Mouse (Mus musculus): ENCODE data around the gene Taldo1. TPM values are rescaled to one million over a fixed set of nuclear protein-coding genes. Genes with fewer than 3 reads are reported as not detected.
"Not testable (repeated sequence)": the region's sequence is repeated elsewhere in the genome, so short reads cannot be mapped to it uniquely, and the experiment has no call there.

Taldo1 gene
- polyA plus RNA-seq, 1 experiment from 2014 or later: 359 TPM

GRCm38 (mm10) chr7:141394158-141394557 is 2.2 kb downstream of the Taldo1 start:
- DNase-seq (ENCODE audit: low spot score): no peak
- no peak overlapping the region; the same call in 1 of the 2 replicates for H3K9ac ChIP-seq (ENCODE audit: low read length)
- no peak for ATAC-seq (ENCODE audit: insufficient read depth, low FRiP score, low TSS enrichment)
- 91% methylated on average over 7 of the region's 7 CpGs for WGBS
- H3K4me2 ChIP-seq (ENCODE audit: low read depth): no peak overlapping the region
- H3K27ac ChIP-seq (ENCODE audit: low read depth, low read length): no peak overlapping the region
- no peak overlapping the region for H3K4me3 ChIP-seq (ENCODE audit: low read depth, low read length)
- H3K4me1 ChIP-seq (ENCODE audit: control insufficient read depth, insufficient read depth, low read length): peaks cover 12% of the 10 kb centered on the region
- H3K36me3 ChIP-seq (ENCODE audit: control insufficient read depth, insufficient read depth, low read length): no peaks in the 10 kb centered on the region; the same call in 1 of the 2 replicates
- H3K27me3 ChIP-seq (ENCODE audit: control insufficient read depth, insufficient read depth, low read length): no peaks in the 10 kb centered on the region
- H3K9me3 ChIP-seq (ENCODE audit: control insufficient read depth, low read length): no peaks in the 10 kb centered on the region

GRCm38 (mm10) chr7:141394771-141395170 is 2.8 kb downstream of the Taldo1 start:
- Histone ChIP-seq H3K4me2 (ENCODE audit: low read depth) (no peak overlapping the region), H3K9me3 (ENCODE audit: control insufficient read depth, low read length) (no peaks in the 10 kb centered on the region), H3K4me3 (ENCODE audit: low read depth, low read length) (no peak overlapping the region), H3K27ac (ENCODE audit: low read depth, low read length) (no peak overlapping the region), H3K36me3 (ENCODE audit: control insufficient read depth, insufficient read depth, low read length) (no peaks in the 10 kb centered on the region; the same call in none of the 2 replicates), H3K9ac (ENCODE audit: low read length) (no peak overlapping the region), H3K27me3 (ENCODE audit: control insufficient read depth, insufficient read depth, low read length) (no peaks in the 10 kb centered on the region), H3K4me1 (ENCODE audit: control insufficient read depth, insufficient read depth, low read length) (peaks cover 12% of the 10 kb centered on the region)
- DNase-seq (ENCODE audit: low spot score): peak; percentile 76
- 22% methylated on average over 6 of the region's 6 CpGs for WGBS
- no peak for ATAC-seq (ENCODE audit: insufficient read depth, low FRiP score, low TSS enrichment)

- Histone ChIP-seq H3K4me3 (ENCODE audit: low read depth, low read length) (no peak overlapping the region), H3K27me3 (ENCODE audit: control insufficient read depth, insufficient read depth, low read length) (no peaks in the 10 kb centered on the region), H3K9ac (ENCODE audit: low read length) (no peak overlapping the region), H3K9me3 (ENCODE audit: control insufficient read depth, low read length) (no peaks in the 10 kb centered on the region), H3K36me3 (ENCODE audit: control insufficient read depth, insufficient read depth, low read length) (no peaks in the 10 kb centered on the region; the same call in none of the 2 replicates), H3K4me1 (ENCODE audit: control insufficient read depth, insufficient read depth, low read length) (peaks cover 12% of the 10 kb centered on the region), H3K27ac (ENCODE audit: low read depth, low read length) (no peak overlapping the region), H3K4me2 (ENCODE audit: low read depth) (no peak overlapping the region)
- ATAC-seq (ENCODE audit: insufficient read depth, low FRiP score, low TSS enrichment) (no peak), DNase-seq (ENCODE audit: low spot score) (no peak)
- 82% methylated on average over 1 of the region's 1 CpGs for WGBS
Observed at GRCm38 (mm10) chr7:141395348-141395747, 3.3 kb downstream of the Taldo1 start.

GRCm38 (mm10) chr7:141403305-141403704 is 11.3 kb downstream of the Taldo1 start:
- H3K4me2 ChIP-seq (ENCODE audit: low read depth): no peak overlapping the region
- H3K27ac ChIP-seq (ENCODE audit: low read depth, low read length): no peak overlapping the region
- no peak overlapping the region for H3K4me3 ChIP-seq (ENCODE audit: low read depth, low read length)
- H3K9me3 ChIP-seq (ENCODE audit: control insufficient read depth, low read length): no peaks in the 10 kb centered on the region
- WGBS: 59% methylated on average over 5 of the region's 5 CpGs
- H3K27me3 ChIP-seq (ENCODE audit: control insufficient read depth, insufficient read depth, low read length): no peaks in the 10 kb centered on the region
- no peaks in the 10 kb centered on the region for H3K4me1 ChIP-seq (ENCODE audit: control insufficient read depth, insufficient read depth, low read length)
- no peak overlapping the region for H3K9ac ChIP-seq (ENCODE audit: low read length)
- peaks cover 11% of the 10 kb centered on the region; the same call in 1 of the 2 replicates for H3K36me3 ChIP-seq (ENCODE audit: control insufficient read depth, insufficient read depth, low read length)
- ATAC-seq (ENCODE audit: insufficient read depth, low FRiP score, low TSS enrichment) (0 out of 2 replicates have a peak, but pooled peaks have one; percentile 9), DNase-seq (ENCODE audit: low spot score) (peak; percentile 60)

- Histone ChIP-seq H3K4me3 (ENCODE audit: low read depth, low read length) (no peak overlapping the region), H3K36me3 (ENCODE audit: control insufficient read depth, insufficient read depth, low read length) (peaks cover 14% of the 10 kb centered on the region; the same call in 1 of the 2 replicates), H3K9ac (ENCODE audit: low read length) (no peak overlapping the region), H3K9me3 (ENCODE audit: control insufficient read depth, low read length) (no peaks in the 10 kb centered on the region), H3K27ac (ENCODE audit: low read depth, low read length) (no peak overlapping the region), H3K4me1 (ENCODE audit: control insufficient read depth, insufficient read depth, low read length) (peaks cover 4% of the 10 kb centered on the region; the same call in 1 of the 2 replicates), H3K4me2 (ENCODE audit: low read depth) (no peak overlapping the region), H3K27me3 (ENCODE audit: control insufficient read depth, insufficient read depth, low read length) (no peaks in the 10 kb centered on the region)
- ATAC-seq (ENCODE audit: insufficient read depth, low FRiP score, low TSS enrichment): no peak
- 88% methylated on average over 4 of the region's 4 CpGs for WGBS
- DNase-seq (ENCODE audit: low spot score): no peak
Observed at GRCm38 (mm10) chr7:141405466-141405865, 13.5 kb downstream of the Taldo1 start.

- 97% methylated on average over 7 of the region's 7 CpGs for WGBS
- H3K9ac ChIP-seq (ENCODE audit: low read length); ATAC-seq (ENCODE audit: insufficient read depth, low FRiP score, low TSS enrichment); H3K4me1 ChIP-seq (ENCODE audit: control insufficient read depth, insufficient read depth, low read length); DNase-seq (ENCODE audit: low spot score); H3K27me3 ChIP-seq (ENCODE audit: control insufficient read depth, insufficient read depth, low read length); H3K36me3 ChIP-seq (ENCODE audit: control insufficient read depth, insufficient read depth, low read length); H3K4me2 ChIP-seq (ENCODE audit: low read depth); H3K9me3 ChIP-seq (ENCODE audit: control insufficient read depth, low read length); H3K27ac ChIP-seq (ENCODE audit: low read depth, low read length); H3K4me3 ChIP-seq (ENCODE audit: low read depth, low read length): not testable (repeated sequence)
Observed at GRCm38 (mm10) chr7:141407670-141408069, 15.7 kb downstream of the Taldo1 start.

- ATAC-seq (ENCODE audit: insufficient read depth, low FRiP score, low TSS enrichment) (peak; percentile 39; the same call in 1 of the 2 replicates), DNase-seq (ENCODE audit: low spot score) (peak; percentile 86)
- Histone ChIP-seq H3K4me2 (ENCODE audit: low read depth) (no peak overlapping the region), H3K36me3 (ENCODE audit: control insufficient read depth, insufficient read depth, low read length) (peaks cover 4% of the 10 kb centered on the region; the same call in 1 of the 2 replicates), H3K4me3 (ENCODE audit: low read depth, low read length) (no peak overlapping the region), H3K27me3 (ENCODE audit: control insufficient read depth, insufficient read depth, low read length) (no peaks in the 10 kb centered on the region), H3K4me1 (ENCODE audit: control insufficient read depth, insufficient read depth, low read length) (peaks cover 8% of the 10 kb centered on the region; the same call in 1 of the 2 replicates), H3K9me3 (ENCODE audit: control insufficient read depth, low read length) (no peaks in the 10 kb centered on the region), H3K9ac (ENCODE audit: low read length) (no peak overlapping the region), H3K27ac (ENCODE audit: low read depth, low read length) (no peak overlapping the region)
- WGBS: 13% methylated on average over 11 of the region's 11 CpGs
Observed at GRCm38 (mm10) chr7:141408833-141409232, 16.8 kb downstream of the Taldo1 start.

- Histone ChIP-seq H3K9ac (ENCODE audit: low read length) (no peak overlapping the region), H3K27ac (ENCODE audit: low read depth, low read length) (no peak overlapping the region), H3K4me1 (ENCODE audit: control insufficient read depth, insufficient read depth, low read length) (peaks cover 10% of the 10 kb centered on the region; the same call in 1 of the 2 replicates), H3K4me2 (ENCODE audit: low read depth) (no peak overlapping the region), H3K36me3 (ENCODE audit: control insufficient read depth, insufficient read depth, low read length) (peaks cover 4% of the 10 kb centered on the region; the same call in 1 of the 2 replicates), H3K4me3 (ENCODE audit: low read depth, low read length) (no peak overlapping the region), H3K9me3 (ENCODE audit: control insufficient read depth, low read length) (no peaks in the 10 kb centered on the region), H3K27me3 (ENCODE audit: control insufficient read depth, insufficient read depth, low read length) (no peaks in the 10 kb centered on the region)
- DNase-seq (ENCODE audit: low spot score) (no peak), ATAC-seq (ENCODE audit: insufficient read depth, low FRiP score, low TSS enrichment) (no peak)
- WGBS: 91% methylated on average over 8 of the region's 8 CpGs
Observed at GRCm38 (mm10) chr7:141410631-141411030, 18.6 kb downstream of the Taldo1 start.

GRCm38 (mm10) chr7:141411667-141412066 is 19.7 kb downstream of the Taldo1 start:
- H3K9ac ChIP-seq (ENCODE audit: low read length): no peak overlapping the region
- DNase-seq (ENCODE audit: low spot score) (no peak), ATAC-seq (ENCODE audit: insufficient read depth, low FRiP score, low TSS enrichment) (no peak)
- no peak overlapping the region for H3K4me3 ChIP-seq (ENCODE audit: low read depth, low read length)
- peaks cover 4% of the 10 kb centered on the region; the same call in 1 of the 2 replicates for H3K36me3 ChIP-seq (ENCODE audit: control insufficient read depth, insufficient read depth, low read length)
- no peaks in the 10 kb centered on the region for H3K9me3 ChIP-seq (ENCODE audit: control insufficient read depth, low read length)
- no peaks in the 10 kb centered on the region for H3K27me3 ChIP-seq (ENCODE audit: control insufficient read depth, insufficient read depth, low read length)
- no peak overlapping the region for H3K4me2 ChIP-seq (ENCODE audit: low read depth)
- H3K4me1 ChIP-seq (ENCODE audit: control insufficient read depth, insufficient read depth, low read length): peaks cover 10% of the 10 kb centered on the region; the same call in 1 of the 2 replicates
- no peak overlapping the region for H3K27ac ChIP-seq (ENCODE audit: low read depth, low read length)
- WGBS: 100% methylated on average over 1 of the region's 1 CpGs
